Mouse (Mus musculus) hindbrain, embryonic 11.5 days (tissue): ENCODE measurements around the gene 4933411K16Rik. TPM values are rescaled to one million over a fixed set of nuclear protein-coding genes. Genes with fewer than 3 reads are reported as not detected.
"Not testable (repeated sequence)": the region's sequence is repeated elsewhere in the genome, so short reads cannot be mapped to it uniquely, and the experiment has no call there.

Experiments used
- ATAC-seq: fragments of 200-750 bp; cut with Nextera tagmentation; 2 replicates; pipeline ENCODE4 v1.8.0; 2017; ENCODE audit warnings: mild to moderate bottlenecking, moderate TSS enrichment, moderate library complexity; ENCODE audit not compliant: low FRiP score
- DNase-seq: peaks from one replicate; pipeline ENCODE4 v3.0.0-alpha.2; 2015; ENCODE audit warnings: low spot score
- H3K27ac ChIP-seq: fragments of 300-500 bp; sonication (generic); 2 replicates; pipeline ENCODE4 v1.5.1; 2014; ENCODE audit warnings: mild to moderate bottlenecking, low read depth, low read length
- H3K27me3 ChIP-seq: fragments of 300-500 bp; sonication (generic); 2 replicates; pipeline ENCODE4 v1.6.1; 2014; ENCODE audit warnings: mild to moderate bottlenecking, low read length, moderate library complexity, mixed read lengths; ENCODE audit not compliant: control insufficient read depth, insufficient read depth
- H3K36me3 ChIP-seq: fragments of 300-500 bp; sonication (generic); 2 replicates; pipeline ENCODE4 v1.6.1; 2014; ENCODE audit warnings: mild to moderate bottlenecking, low read length, moderate library complexity, mixed read lengths; ENCODE audit not compliant: control insufficient read depth, insufficient read depth
- H3K4me1 ChIP-seq: fragments of 300-500 bp; sonication (generic); replicated peaks from 2 replicates; pipeline ENCODE4 v1.6.1; 2014; ENCODE audit warnings: low read length, mixed read lengths; ENCODE audit not compliant: control insufficient read depth, insufficient read depth
- H3K4me2 ChIP-seq: fragments of 300-500 bp; sonication (generic); replicated peaks from 2 replicates; pipeline ENCODE4 v1.6.1; 2014; ENCODE audit warnings: mild to moderate bottlenecking, low read depth, low read length
- H3K4me3 ChIP-seq: fragments of 300-500 bp; sonication (generic); 2 replicates; pipeline ENCODE4 v1.5.1; 2014; ENCODE audit warnings: low read depth, low read length
- H3K9ac ChIP-seq: fragments of 300-500 bp; sonication (generic); 2 replicates; pipeline ENCODE4 v1.6.1; 2014; ENCODE audit warnings: low read depth, low read length
- H3K9me3 ChIP-seq: fragments of 300-500 bp; sonication (generic); 2 replicates; pipeline ENCODE4 v1.6.1; 2016; ENCODE audit warnings: low read length; ENCODE audit not compliant: control insufficient read depth
- WGBS: fragments of 180-500 bp; shearing (Covaris S2); extraction: QIAGEN DNeasy Blood & Tissue Kit; methylation state at CpG from one replicate; pipeline ENCODE4 v1.1.7; 2014; 5-methylcytosine and 5-hydroxymethylcytosine counted together
- polyA plus RNA-seq: library from polyadenylated mRNA; unstranded; fragments of >200 nt; fragmentation: Nextera tagmentation; extraction: Ambion mirVana; gene quantifications from 2 replicates; pipeline ENCODE4 v1.2.1, GENCODE M21; 2014

The 4933411K16Rik gene
- polyA plus RNA-seq, 1 experiment from 2014 or later = not detected

DNA sequence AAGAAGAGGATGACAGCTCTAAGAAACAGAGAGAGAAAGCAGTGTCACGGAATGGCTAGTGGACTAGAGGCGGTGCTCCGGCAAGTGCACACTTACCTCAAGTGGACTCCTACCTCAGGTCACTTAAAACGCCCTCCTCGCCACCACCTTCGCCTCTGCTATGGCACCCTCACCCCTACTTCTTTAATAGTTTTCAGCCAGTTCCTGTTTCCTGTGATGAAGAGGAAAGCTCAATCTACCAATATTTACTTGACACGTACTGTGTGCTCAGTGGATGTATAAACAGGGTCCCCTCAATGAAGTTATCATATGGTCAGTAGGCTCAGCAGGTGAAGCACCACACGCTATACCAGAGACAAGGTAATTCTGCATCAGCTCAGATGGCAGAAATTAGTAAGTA lies 26.5 kb downstream of the 4933411K16Rik start:
- Histone ChIP-seq H3K9me3 (no peaks in the 10 kb centered on the region), H3K27ac (no peak overlapping the region), H3K36me3 (peaks cover 5% of the 10 kb centered on the region; the same call in 1 of the 2 replicates), H3K27me3 (no peaks in the 10 kb centered on the region), H3K4me1 (no peaks in the 10 kb centered on the region), H3K9ac (no peak overlapping the region), H3K4me2 (no peak overlapping the region), H3K4me3 (no peak overlapping the region)
- no peak for ATAC-seq
- no peak for DNase-seq
- WGBS = 96% methylated on average over 8 of the region's 8 CpGs

DNA sequence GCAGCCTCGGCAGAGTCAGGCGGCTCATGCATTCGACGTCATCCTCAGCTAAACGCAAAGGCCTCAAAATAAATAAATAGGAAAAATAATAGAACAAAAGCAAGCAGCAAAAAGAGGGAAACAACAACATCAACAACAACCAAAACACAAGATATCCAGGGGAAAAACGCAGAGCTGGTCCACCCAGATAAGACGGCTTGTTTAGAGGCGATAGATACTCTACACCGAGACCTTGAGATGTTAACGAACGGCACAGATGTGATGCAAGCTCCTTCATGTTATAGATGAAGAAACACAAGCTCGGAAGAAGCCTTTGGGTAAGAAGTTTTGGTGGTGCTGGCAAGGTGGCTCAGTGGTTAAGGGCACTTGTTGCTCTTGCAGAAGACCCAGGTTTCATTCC lies 27.0 kb downstream of the 4933411K16Rik start:
- ATAC-seq = no peak
- DNase-seq = no peak
- Histone ChIP-seq H3K36me3 (peaks cover 5% of the 10 kb centered on the region; the same call in 1 of the 2 replicates), H3K27me3 (no peaks in the 10 kb centered on the region), H3K4me1 (no peaks in the 10 kb centered on the region), H3K4me3 (no peak overlapping the region), H3K4me2 (no peak overlapping the region), H3K27ac (no peak overlapping the region), H3K9me3 (no peaks in the 10 kb centered on the region), H3K9ac (no peak overlapping the region)
- WGBS = 96% methylated on average over 12 of the region's 12 CpGs

DNA sequence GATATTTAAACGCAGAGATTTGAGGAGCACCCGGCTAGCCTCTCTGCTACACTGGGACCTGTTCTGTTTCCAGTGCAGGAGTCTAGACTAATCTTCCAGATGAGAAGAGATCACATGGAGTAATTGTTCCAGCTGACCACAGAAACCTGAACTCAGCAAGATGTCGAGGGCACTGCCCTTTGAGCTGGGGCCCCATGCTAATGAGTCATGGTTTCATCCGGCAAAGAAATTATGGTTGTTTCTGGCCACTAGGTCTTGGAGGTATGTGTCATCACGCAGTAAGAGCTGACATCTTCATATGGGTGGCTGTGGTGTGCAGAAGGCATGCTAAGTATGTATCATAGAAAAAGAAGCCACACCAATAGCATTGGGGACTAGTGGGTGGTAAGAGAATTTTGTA lies 27.9 kb downstream of the 4933411K16Rik start:
- H3K36me3 ChIP-seq = peaks cover 5% of the 10 kb centered on the region; the same call in 1 of the 2 replicates
- no peak overlapping the region for H3K4me2 ChIP-seq
- H3K9me3 ChIP-seq = no peaks in the 10 kb centered on the region
- H3K4me3 ChIP-seq = no peak overlapping the region
- no peaks in the 10 kb centered on the region for H3K27me3 ChIP-seq
- WGBS = 82% methylated on average over 5 of the region's 5 CpGs
- no peak overlapping the region for H3K27ac ChIP-seq
- no peak for DNase-seq
- no peaks in the 10 kb centered on the region for H3K4me1 ChIP-seq
- H3K9ac ChIP-seq = no peak overlapping the region
- ATAC-seq = no peak

DNA sequence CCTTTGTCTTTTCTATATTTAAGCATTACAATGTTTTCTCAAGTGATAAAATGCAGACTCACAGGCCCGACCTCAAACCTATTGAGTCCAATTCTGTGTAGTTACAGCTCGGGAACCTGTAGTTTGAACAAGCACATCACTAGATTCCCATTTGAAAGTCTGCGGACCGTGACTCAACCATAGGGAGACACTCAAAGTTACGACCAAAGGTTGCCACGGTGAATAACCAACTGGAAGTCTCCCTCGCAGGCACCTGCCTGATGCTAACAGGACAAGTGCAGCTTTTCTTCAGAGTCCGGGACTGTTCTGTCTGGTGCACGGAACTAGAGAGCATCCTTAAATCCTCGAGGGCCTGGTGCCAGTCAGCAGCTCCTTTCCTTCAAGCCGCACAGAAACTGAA lies 28.4 kb downstream of the 4933411K16Rik start:
- no peaks in the 10 kb centered on the region for H3K4me1 ChIP-seq
- DNase-seq = no peak
- ATAC-seq = no peak
- no peak overlapping the region for H3K4me3 ChIP-seq
- H3K9me3 ChIP-seq = no peaks in the 10 kb centered on the region
- 83% methylated on average over 11 of the region's 11 CpGs for WGBS
- no peak overlapping the region for H3K27ac ChIP-seq
- H3K9ac ChIP-seq = no peak overlapping the region
- H3K4me2 ChIP-seq = no peak overlapping the region
- no peaks in the 10 kb centered on the region for H3K27me3 ChIP-seq
- peaks cover 3% of the 10 kb centered on the region; the same call in 1 of the 2 replicates for H3K36me3 ChIP-seq

DNA sequence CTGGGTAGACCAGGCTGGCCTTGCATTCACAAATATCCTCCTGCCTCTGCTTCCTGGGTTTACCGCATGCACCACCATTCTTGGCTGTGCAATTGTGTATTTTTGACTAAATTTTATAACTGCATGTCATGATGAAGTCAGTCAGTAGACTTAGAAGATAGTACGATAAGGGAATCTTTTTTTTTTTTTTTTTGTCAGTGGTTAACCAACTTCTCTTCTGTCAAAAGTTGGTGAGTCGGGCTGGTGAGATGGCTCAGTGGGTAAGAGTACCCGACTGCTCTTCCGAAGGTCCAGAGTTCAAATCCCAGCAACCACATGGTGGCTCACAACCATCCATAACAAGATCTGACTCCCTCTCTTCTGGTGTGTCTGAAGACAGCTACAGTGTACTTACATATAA lies 29.6 kb downstream of the 4933411K16Rik start:
- DNase-seq, H3K4me2 ChIP-seq, H3K9ac ChIP-seq, H3K36me3 ChIP-seq, H3K27ac ChIP-seq, H3K4me1 ChIP-seq, H3K27me3 ChIP-seq, H3K9me3 ChIP-seq, H3K4me3 ChIP-seq, ATAC-seq: not testable (repeated sequence)
- WGBS = 96% methylated on average over 5 of the region's 5 CpGs

DNA sequence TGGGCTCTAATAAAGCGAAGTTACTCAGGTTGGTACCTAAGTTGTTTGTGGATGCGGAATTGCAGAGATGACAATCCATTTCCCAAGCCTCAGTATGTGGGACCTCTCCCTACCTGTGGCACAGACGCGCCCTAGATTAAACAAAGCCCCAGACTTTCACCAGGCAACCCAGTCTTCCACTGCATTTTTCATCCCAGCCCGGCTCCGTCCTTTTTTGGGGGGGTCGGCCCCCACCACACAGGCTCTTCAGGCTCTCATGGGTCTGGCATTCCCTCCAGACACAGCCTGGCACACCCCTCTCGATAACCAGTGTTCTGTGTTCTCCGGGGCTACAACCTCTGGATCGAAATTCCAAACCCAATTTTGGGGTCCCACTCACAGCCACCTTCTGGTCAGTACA lies 33.6 kb downstream of the 4933411K16Rik start:
- Histone ChIP-seq H3K4me1 (peaks cover 5% of the 10 kb centered on the region; the same call in 1 of the 2 replicates), H3K27me3 (no peaks in the 10 kb centered on the region), H3K27ac (peak overlapping the region; percentile 58; the same call in 1 of the 2 replicates), H3K4me3 (peak overlapping the region; percentile 75), H3K9ac (peak overlapping the region; percentile 78), H3K36me3 (no peaks in the 10 kb centered on the region), H3K9me3 (no peaks in the 10 kb centered on the region), H3K4me2 (peak overlapping the region; percentile 86)
- WGBS = 8% methylated on average over 10 of the region's 10 CpGs
- ATAC-seq = no peak
- no peak for DNase-seq

DNA sequence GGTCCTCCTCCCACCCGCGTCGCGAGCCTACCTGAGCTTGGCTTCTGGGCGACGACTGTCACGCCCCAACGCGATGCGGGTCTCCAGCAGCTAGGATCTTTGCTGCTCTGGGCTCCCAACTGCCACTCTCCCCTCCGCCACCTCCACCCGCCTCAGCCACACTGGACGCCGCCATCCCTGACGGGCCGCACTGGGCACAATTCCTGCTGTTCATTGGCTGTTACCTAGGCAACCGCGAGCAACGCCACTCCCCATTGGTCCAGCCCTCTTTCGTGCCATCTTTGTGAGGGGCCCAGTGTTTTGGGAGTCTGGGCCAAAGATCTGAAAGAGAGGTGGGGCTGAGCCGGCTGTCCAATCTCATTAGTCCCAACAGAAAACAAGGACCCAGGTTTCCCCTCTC lies 34.1 kb downstream of the 4933411K16Rik start, which contains the start of gene Morn4:
TSS of gene Morn4 (minus strand) at position 192 of the 400 bp plus-strand sequence.
- H3K9me3 ChIP-seq = no peaks in the 10 kb centered on the region
- DNase-seq (peak; percentile 95), ATAC-seq (peak; percentile 82)
- H3K4me2 ChIP-seq = peak within 1 kb of the TSS; percentile 86
- peak within 1 kb of the TSS; percentile 75 for H3K4me3 ChIP-seq
- H3K36me3 ChIP-seq = no peaks in the 10 kb centered on the region
- under 1% methylated on average over 21 of the region's 21 CpGs for WGBS
- H3K27ac ChIP-seq = peak within 1 kb of the TSS; percentile 58
- H3K9ac ChIP-seq = peak within 1 kb of the TSS; percentile 78
- H3K4me1 ChIP-seq = peaks cover 5% of the 10 kb centered on the region; the same call in 1 of the 2 replicates
- no peaks in the 10 kb centered on the region for H3K27me3 ChIP-seq

DNA sequence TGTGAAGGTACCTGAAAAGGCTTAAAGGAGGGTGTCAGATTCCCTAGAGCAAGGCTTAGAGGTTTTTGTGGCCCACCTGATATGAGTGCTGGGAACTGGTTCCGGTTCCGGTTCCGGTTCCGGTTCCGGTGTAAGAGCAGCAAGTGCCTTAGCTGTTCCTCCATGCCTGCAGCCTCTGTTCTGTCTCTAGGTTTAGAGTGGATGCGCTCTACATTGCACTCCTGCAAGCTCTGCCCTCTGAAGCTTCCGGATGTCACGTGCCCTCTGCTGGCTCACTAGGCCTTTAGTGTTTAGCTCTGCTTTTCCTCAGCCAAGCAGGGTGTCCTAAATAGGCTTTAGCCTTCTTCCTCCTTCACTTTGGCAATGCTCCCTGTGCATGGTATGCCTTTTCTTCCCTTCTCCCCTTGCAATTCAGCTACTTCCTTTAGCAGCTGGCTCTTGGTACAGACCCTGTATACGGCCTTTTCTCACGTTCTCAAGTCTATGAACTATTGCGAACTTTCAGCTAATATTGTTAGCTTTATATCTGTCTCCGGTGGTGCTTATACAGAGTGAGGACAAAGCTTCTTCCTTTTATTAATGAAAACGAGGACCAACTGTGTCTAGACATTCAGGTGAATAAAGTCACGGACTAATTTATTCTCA lies 37.2 kb downstream of the 4933411K16Rik start:
- Histone ChIP-seq H3K4me3 (peak overlapping the region; percentile 90; the same call in 1 of the 2 replicates), H3K27ac (peak overlapping the region; percentile 56), H3K9ac (no peak overlapping the region; the same call in 1 of the 2 replicates), H3K36me3 (no peaks in the 10 kb centered on the region), H3K9me3 (no peaks in the 10 kb centered on the region), H3K27me3 (no peaks in the 10 kb centered on the region), H3K4me2 (peak overlapping the region; percentile 41), H3K4me1 (peaks cover 7% of the 10 kb centered on the region; the same call in 1 of the 2 replicates)
- 26% methylated on average over 14 of the region's 14 CpGs for WGBS
- DNase-seq = peak; percentile 44
- no peak for ATAC-seq
